Mouse (Mus musculus) lung, adult 2 months (tissue): ENCODE results near the gene 6430548M08Rik.
A peak's percentile ranks its signal among the peaks of the same experiment; 100 is the strongest.

ENCODE experiments used
- CTCF ChIP-seq: fragments of 200-500 bp; IDR thresholded peaks from 2 replicates; pipeline ENCODE4 v1.5.1; 2011; ENCODE audit warnings: mild to moderate bottlenecking, low read length, control low read depth; ENCODE audit not compliant: insufficient read depth
- POLR2A ChIP-seq: fragments of 200-500 bp; IDR thresholded peaks from 2 replicates; pipeline ENCODE4 v1.6.1; 2011; ENCODE audit warnings: low read depth, mild to moderate bottlenecking, control low read depth, low read length, borderline replicate concordance; ENCODE audit errors: extremely low read depth

DNA sequence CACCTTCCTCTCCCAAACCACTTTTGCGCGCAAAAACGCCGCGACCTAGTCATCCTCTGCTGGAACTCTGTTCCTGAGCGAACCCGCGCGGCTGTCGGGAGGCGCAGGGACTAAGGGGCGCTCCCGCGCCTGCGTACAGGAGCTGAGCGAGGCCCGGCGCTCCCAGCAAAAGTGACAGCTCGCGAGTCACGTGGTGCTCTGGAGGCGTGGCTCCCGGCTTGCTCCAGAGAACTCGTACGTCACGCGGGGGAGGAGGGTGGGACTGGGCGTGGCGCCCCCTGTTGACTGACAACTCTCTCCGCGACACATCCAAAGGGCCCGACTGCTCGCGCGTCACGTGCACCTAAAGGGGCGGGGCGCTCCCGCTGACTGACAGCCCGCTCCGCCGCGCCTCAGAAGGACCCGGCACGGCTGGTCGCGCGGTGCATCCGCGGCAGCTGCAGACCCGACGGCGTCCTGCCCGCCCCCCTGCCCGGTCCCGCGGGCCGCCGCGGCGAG is at the start of gene 6430548M08Rik:
- TF ChIP-seq POLR2A (peak; percentile 93; the same call in 1 of the 2 replicates), CTCF (no peak)
